Mouse (Mus musculus): ENCODE results near the gene Ucp2.

Gene Ucp2

DNA sequence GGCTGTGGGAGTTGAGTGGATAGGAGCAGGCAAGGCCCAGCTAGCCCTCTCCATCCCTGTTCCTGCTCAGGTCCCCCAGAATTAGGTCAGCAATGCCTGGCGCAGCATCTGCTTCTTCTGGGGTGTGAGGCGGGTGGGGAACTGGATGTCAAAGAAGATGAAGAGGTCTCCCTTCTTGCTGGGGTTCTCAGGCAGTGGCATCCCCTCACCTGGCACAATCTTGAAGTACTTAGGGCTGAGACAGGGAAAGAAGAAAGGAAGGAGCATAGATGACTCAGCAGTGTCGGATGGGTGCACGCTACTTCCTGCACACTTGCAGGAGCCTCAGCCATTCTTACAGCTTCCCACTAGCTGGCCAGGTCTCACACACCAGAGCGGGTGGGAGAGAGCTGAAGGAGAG, 9.9 kb downstream of the Ucp2 start:
- DNase-seq (ENCODE audit: extremely low spot score): no peak

DNA sequence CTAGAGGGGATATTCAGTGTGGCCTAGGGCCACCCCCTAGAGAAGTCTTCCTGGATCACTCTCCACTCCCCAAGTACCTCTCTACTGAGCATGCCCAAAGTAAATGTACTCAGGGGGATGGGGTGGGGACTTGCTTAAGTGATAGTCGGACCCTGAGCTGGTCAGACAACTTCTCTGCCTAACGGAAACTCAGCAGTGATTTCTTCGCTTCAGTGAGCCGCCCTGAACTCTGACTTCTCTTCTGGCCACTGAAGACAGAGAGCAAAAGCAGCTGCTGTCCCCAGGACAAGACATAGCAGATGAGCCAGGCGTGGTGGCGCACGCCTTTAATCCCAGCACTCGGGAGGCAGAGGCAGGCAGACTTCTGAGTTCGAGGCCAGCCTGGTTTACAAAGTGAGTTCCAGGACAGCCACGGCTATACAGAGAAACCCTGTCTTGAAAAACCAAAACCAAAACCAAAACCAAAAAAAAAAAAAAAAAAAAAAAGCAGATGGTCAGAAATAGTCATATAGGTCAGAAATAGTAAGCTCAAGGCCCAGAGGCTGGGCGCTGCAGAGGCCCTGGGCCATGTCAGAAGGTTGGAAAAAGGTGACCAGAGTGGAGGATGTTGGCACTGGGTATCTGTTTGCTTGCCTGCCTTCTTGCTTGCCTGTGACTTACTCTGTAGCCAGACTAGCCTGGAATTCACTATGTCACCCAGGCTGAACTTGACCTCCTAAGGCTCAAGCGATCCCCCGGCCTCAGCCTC, 11.8 kb downstream of the Ucp2 start:
- no peak for DNase-seq (ENCODE audit: extremely low spot score)

DNA sequence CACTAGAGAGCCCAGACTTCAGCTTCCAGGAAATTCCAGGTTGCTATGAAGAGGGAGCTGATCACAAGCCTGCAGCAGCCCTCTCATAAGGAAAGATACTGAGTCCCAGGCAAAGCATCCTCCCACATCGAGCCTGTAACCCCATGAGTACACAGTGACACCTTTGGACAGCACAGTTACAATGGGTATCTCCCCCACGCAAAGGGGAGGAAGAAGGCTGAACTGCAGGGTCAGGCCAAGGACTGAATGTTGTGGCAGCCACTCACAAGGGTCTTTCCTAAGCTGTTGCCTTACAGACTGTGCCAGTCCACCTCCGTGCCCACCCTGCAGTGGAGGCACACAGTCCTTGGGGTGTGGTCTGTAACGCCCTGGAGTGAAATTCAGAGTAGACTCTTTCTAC, 13.4 kb downstream of the Ucp2 start:
- no peak for DNase-seq (ENCODE audit: extremely low spot score)

DNA sequence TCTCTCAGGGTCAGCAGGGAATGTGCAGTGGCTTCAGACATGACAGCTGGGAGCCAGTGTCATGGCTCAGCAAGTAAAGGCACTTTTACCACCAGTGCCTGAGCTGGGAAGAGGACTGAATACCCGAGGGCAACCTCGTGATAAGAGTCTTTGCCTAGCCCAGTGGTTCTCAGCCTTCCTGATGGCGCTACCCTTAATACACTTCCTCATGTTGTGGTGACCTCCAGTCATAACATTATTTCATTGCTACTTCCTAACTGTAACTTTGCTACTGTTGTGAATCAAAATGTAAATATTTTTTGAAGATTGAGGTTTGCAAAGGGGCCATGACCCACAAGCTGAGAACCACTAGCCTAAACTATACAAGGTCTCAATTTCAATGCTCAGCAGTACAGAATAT, 15.5 kb downstream of the Ucp2 start:
- no peak for DNase-seq (ENCODE audit: extremely low spot score)

DNA sequence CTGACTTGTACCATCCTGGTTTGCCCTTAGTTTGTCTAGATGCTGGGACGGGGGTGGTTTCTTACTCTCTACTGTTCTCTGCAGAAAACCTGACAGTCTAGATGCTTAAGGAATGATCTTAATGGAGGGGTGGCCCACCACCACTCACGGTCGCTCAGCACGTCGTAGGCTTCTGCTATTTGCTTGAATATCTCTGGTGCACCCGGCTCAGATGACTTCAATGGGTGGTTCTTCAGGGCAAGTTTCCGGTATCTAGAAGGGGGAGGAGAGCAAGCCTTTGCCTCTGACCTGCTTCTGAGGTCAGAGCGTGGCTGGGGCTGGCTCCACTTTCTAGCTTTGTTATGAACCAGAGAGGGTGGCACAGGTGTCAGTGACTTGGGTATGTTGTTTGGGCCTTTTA, 18.5 kb downstream of the Ucp2 start:
- no peak for DNase-seq (ENCODE audit: extremely low spot score)

DNA sequence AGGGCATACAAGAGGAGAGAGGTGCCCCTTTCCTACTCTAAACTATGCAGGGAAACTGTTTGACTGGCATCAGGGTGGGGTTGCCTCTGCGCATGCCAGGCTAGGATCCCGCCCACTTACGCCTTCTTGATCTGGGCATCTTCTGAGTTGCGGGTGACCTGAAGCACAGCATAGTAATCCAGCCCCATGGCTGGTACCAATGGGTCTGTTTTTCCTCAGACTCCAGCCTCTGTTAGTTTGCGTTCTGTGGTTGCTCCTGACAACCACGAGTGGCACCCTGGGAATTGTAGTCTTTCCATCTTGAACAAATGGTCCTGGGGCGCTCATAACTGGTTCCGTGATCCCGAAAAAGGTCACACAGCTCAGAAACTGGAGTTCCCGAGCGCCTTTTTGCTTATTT, 21.4 kb downstream of the Ucp2 start, which contains the start of gene Dnajb13:
Gene Dnajb13, minus strand, starts transcription at position 388 of the 400 bp plus-strand sequence.
- DNase-seq (ENCODE audit: extremely low spot score): no peak

DNA sequence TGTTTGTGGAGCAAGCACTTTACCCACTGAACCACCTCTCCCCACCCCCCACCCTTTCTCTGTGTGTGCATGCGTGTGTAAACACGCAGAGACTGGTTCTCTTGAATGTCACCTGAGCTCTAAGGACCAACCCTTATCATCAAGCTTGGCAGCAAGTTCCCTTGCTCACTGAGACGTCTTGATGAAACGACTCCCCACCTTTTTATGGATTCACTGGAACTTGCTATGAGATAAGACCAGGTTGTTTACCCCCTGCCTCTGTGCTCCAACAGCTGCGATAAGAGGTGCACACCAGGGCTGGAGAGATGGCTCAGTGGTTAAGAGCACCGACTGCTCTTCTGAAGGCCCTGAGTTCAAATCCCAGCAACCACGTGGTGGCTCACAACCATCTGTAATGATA, 27.1 kb downstream of the Ucp2 start:
- DNase-seq (ENCODE audit: extremely low spot score): no peak

DNA sequence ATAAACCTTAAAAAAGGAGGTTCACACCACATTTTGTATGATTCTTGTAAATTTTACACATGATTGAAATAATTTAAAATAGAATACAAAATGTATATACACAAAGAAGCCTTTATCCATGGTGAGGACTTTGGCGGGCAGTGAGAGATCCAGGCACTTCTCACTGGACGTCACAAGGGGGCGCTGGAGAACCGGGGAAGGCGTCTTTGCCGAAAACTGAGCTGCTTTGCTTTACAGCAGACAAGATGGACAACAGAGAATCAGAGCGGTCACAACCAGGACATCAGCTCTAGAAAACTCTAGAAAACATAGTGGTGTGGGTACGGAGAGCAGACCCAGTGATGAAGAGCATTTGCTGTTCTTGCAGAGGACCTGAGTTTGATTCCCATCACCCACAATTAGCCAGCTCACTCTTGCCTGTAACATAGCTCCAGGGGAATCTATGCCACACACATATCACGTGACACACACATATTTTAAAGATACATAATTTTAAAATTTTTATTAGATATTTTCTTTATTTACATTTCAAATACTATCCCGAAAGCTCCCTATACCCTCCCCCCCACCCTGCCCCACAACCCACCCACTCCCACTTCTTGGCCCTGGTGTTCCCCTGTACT, 27.6 kb downstream of the Ucp2 start:
- DNase-seq (ENCODE audit: extremely low spot score): peak; percentile 83

DNA sequence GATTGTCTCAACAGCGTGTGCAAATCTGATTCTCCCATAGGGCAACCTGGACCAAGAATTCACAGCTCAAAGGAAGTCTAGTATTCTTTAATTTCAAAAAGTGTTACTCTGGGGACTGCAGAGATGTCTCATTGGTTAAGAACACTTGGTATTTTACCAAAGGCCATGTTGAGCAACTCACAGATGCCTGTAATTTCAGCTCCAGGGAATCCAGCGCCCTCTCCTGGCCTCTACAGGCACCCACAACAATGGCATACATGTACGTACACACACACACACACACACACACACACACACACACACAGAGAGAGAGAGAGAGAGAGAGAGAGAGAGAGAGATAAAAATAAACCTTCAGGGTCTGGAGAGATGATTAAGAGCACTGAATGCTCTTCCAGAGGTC, 29.1 kb downstream of the Ucp2 start:
- DNase-seq (ENCODE audit: extremely low spot score): no peak

DNA sequence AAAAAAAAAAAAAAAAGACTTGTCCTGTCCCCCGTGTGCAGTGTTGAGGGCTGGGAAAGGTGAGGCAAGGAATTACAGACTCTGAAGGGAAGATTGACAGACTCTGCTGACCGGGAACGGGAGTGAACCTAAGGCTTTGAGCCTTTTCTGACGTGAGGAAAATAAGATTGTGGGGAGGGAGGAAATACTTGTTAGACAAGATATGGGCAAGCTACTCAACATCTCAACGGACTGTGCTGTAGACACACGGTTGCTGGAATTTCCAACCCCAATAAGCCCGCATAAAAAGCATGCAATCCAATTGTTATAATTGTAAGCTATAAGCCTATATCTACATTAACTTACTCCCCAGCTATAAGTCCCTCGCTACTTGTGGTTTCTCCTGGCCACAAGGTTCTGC, 31.5 kb downstream of the Ucp2 start:
- DNase-seq (ENCODE audit: extremely low spot score): no peak

DNA sequence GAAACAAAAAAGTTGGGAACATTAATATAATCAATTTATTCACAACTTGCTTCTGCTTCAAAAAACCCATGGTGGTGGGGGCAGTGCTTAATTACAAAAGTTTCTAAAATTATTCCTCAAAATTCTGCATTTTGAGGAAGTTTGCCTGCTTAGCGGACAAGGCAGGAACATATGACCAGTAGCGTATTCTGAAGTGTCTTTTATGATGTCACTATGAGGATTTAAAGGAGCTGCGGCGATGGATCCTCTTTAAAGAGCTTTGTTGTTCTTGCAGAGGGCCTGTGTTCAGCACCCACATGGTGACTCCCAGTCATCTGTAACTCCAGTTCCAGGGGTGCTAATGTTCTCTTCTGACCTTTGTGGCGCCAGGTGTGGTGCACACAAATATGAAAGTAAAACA, 37.6 kb downstream of the Ucp2 start:
- DNase-seq (ENCODE audit: extremely low spot score): no peak

DNA sequence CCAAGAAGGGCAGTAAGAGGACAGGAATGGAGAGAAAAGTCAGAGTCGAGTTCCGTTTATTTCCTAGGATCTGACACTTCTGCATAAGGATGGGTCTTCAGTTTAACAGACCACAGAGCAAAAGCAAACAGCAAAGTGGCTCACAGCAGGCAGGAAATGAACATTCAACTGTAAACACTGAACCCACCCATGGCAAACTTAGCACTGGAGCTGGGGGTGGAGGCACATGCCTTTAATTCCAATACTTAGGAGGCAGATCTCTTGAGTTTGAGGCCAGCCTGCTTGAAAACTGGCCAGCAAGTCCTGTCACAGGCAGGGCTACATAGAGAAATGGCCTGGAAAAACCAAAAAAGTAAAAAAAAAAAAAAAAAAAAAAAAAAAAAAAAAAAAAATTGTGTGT, 40.4 kb downstream of the Ucp2 start:
- no peak for DNase-seq (ENCODE audit: extremely low spot score)

DNA sequence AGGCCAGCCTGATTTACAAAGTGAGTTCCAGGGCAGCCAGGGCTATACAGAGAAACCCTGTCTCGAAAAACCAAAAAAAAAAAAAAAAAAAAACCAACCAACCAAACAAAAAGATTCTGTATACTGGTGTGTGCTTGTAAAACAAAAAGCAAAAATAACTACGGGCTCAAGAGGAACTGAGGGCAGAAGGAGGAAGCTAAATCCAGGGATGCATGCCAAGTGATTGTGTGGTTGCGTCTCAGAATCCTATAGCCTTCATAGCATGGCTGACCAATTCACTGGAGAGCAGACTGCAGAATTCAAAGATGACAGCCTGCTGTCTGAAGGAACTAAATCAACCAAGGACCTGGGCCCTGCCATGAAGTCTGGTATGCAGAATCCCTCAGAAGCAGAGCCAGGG, 41.1 kb downstream of the Ucp2 start:
- no peak for DNase-seq (ENCODE audit: extremely low spot score)

DNA sequence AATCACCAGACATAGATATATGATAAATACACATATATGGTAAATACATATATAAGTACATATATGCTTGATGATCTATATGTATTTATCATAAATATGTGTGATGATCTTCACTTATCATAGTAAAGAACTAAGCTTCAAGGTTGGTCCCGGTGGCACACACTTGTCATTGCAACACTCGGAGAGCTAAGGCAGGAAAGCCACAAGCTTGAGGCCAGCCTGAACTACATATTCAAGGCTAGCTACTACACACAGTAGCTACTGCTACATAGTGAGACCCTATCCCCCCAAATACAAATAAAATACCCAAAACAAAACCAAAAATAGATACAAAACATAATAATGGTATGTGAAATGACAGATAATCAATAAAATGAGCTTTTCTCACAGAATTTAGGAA, 42.7 kb downstream of the Ucp2 start:
- no peak for DNase-seq (ENCODE audit: extremely low spot score)

DNA sequence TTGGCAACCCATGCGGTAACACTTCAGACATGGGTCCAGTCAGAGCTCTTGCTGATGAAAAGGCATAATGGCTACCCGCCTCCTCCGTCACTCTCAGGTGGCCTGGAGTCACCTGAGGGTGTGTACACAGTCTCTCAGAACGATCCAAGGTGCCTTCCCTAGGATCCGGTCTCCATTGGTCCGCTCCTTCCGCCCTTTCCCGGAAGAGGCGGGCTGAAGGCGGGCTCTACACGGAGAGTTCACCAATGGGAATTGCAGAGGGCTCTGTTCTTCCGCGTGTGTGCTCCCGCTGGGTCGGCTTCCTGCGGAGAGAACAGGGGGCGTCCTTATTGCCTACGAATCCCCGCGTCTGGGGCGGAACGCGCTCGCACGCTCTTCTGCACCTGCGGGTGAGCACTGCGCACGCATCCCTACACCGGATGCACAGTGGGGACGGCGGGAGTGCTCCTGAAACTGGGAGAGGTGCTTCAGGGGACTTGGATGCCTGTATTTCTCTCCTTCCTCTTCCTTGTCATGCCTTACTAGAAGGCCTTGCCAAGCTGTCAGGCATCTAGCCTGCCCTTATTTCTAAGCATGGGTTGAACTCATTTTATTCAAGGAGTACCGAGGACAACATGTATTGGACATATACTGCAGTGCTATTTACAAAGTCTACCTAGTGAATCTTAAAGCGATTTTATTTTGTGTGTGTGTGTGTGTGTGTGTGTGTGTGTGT, 43.8 kb downstream of the Ucp2 start, which contains the start of gene Coa4:
Gene Coa4, plus strand, starts transcription at position 268 of the 715 bp plus-strand sequence.
- DNase-seq (ENCODE audit: extremely low spot score): peak; percentile 90

DNA sequence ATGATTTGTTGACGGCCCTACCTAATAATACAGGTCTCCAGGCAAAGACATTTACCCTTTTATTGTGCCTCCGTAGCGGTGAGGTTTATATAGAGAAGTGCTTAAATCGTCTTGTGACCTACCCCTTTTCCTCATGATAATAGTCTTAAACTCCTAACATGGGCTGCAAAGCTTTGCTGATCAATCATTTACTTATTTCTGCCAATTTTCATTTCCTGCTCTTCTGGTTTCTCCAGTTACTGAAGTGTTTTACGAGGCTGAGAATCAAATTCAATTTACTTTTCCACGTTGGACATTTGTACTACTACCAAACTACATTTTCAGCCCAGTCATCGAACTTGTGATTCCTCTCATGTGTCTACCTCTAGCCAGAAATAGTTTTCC, 44.4 kb downstream of the Ucp2 start:
- DNase-seq (ENCODE audit: extremely low spot score): no peak

DNA sequence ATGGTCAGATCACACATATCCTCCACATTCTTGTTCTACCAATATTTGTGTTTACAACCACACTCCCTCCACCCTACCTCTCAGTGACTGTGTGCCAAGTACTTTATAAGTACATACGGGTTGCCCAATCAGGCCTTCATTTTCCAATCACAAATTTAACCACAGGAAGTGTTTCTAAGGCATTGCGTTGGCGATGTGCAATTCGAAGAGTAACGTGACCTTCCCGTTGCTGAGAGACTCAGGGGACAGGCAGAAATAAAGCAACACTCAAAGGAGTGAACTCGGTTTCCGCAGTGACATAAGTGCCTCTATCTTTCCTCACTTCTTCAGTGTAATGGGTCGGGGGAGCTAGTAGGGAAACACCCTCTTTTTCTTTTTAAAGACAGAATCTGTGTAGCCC, 46.4 kb downstream of the Ucp2 start:
- no peak for DNase-seq (ENCODE audit: extremely low spot score)

DNA sequence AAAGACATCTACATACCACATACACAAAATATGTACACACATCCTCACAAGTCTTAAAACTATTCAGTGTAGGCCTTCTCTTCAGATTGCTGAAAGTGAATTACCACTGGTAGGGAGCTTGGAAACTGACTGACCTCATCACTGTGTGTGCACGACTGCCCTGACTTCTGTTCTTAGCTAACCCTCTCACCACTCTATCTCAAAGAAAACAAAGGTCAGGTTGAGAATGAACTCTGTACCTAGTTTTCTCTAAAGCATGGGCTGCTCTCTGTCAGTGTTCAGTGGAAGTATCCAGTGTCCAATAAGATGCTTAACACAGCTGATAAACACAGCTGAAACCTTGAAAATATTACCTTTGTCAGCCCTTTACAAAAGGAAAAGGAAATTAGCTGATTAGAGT, 51.3 kb downstream of the Ucp2 start:
- no peak for DNase-seq (ENCODE audit: extremely low spot score)

DNA sequence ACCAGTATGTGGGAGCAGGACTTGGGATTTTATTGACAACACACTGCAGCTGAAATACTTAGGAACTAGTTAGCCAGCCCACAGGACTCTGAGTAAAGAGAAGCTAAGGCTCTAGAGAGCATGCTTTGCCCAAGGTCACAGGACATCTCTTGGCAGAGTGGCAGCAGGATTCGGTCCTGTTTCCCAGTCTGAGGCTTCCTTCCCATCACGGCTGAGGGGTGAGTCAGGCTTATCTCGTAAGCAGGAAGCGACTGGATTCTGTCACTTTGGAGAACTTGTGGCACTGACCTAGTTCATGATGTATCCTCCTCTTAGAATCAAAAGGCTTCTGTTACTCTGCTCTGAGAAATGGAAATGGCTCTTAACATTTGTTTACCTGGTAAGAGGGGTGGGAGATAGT, 54.5 kb downstream of the Ucp2 start:
- DNase-seq (ENCODE audit: extremely low spot score): no peak

DNA sequence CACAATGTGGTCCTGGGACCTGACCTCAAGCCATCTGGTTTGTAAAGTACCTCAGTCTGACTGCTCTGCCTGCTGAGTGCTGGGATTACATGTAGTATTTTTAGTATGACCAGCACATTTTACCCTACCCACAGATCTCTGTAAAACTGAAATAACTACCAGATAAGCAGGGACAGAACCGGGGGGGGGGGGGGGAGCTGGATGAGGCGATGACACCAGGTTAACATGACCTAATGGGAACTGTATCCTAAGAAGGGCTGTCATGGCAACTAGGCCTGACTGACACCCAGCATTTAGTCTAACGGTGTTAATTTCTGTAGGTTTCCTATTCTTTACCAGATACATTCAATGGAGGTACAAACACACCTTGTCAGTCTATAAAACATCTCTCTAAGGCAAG, 56.7 kb downstream of the Ucp2 start:
- DNase-seq (ENCODE audit: extremely low spot score): no peak

DNA sequence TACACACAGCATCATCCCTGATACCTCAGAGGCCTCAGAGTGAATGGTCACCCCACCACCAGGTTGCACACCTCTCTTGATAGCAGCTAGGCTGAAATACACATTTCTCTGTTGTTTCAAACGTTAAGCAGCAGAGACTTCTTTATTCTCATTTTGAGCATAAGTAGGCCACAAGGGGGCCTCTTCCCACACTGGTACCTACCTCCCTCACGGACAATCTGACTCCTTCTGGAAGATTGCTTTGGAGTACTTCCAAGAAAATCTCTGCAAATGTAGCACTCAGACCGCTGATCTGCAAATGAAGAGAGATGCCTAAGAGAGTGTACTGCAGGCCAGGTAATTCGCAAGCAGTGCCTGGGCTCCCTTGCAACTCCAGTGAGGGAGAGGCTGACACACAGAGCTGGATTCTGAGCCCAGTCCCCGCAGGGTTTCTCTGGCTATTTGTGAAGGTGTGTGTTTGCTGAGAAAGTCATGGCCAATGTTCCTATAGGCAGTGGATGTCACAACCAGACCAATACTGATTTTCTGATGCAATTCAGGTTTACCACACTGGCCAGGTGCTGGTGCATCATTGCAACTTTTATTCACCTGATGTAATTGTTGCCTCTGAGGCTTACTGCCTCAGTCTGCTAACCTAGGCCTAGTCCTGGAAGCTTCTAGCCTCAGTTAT, 57.3 kb downstream of the Ucp2 start:
- DNase-seq (ENCODE audit: extremely low spot score): no peak

Measured in embryo, embryonic 9.5 days (tissue).